Mouse (Mus musculus) heart, embryonic 13.5 days (tissue): ENCODE data around the gene Psd. TPM values are rescaled to one million over a fixed set of nuclear protein-coding genes. Genes with fewer than 3 reads are reported as not detected.

ENCODE experiments used
- ATAC-seq: fragments of 200-750 bp; cut with Nextera tagmentation; 2 replicates; pipeline ENCODE4 v1.8.0; 2017; ENCODE audit warnings: moderate TSS enrichment; ENCODE audit not compliant: insufficient number of reproducible peaks, low FRiP score, low TSS enrichment; ENCODE audit errors: extremely low read depth
- H3K27ac ChIP-seq: fragments of 300-500 bp; sonication (generic); replicated peaks from 2 replicates; pipeline ENCODE4 v1.5.1; 2015; ENCODE audit warnings: moderate library complexity, mild to moderate bottlenecking, inconsistent platforms
- H3K27me3 ChIP-seq: fragments of 300-500 bp; sonication (generic); replicated peaks from 2 replicates; pipeline ENCODE4 v1.6.1; 2015; ENCODE audit warnings: mild to moderate bottlenecking, inconsistent platforms
- H3K36me3 ChIP-seq: fragments of 300-500 bp; sonication (generic); 2 replicates; pipeline ENCODE4 v1.6.1; 2015; ENCODE audit warnings: mild to moderate bottlenecking, inconsistent platforms
- H3K4me1 ChIP-seq: fragments of 300-500 bp; sonication (generic); 2 replicates; pipeline ENCODE4 v1.6.1; 2015; ENCODE audit warnings: inconsistent platforms
- H3K4me2 ChIP-seq: fragments of 300-500 bp; sonication (generic); 2 replicates; pipeline ENCODE4 v1.6.1; 2015; ENCODE audit warnings: inconsistent platforms, mild to moderate bottlenecking, moderate library complexity
- H3K4me3 ChIP-seq: fragments of 300-500 bp; sonication (generic); 2 replicates; pipeline ENCODE4 v1.5.1; 2015; ENCODE audit warnings: moderate library complexity, mild to moderate bottlenecking, inconsistent platforms
- H3K9ac ChIP-seq: fragments of 300-500 bp; sonication (generic); 2 replicates; pipeline ENCODE4 v1.6.1; 2015; ENCODE audit warnings: inconsistent platforms, mild to moderate bottlenecking, moderate library complexity
- H3K9me3 ChIP-seq: fragments of 300-500 bp; sonication (generic); 2 replicates; pipeline ENCODE4 v1.6.1; 2016; ENCODE audit warnings: inconsistent platforms
- WGBS: fragments of 180-500 bp; shearing (Covaris S2); methylation state at CpG from one replicate; pipeline ENCODE4 v1.1.7; 2015; ENCODE audit warnings: mixed read lengths; 5-methylcytosine and 5-hydroxymethylcytosine counted together
- polyA plus RNA-seq: library from polyadenylated mRNA; unstranded; fragments of >200 nt; fragmentation: Nextera tagmentation; extraction: Ambion mirVana; gene quantifications from 2 replicates; pipeline ENCODE4 v1.2.1, GENCODE M21; 2015

Psd gene
- polyA plus RNA-seq, 1 experiment from 2014 or later, result 4.3 TPM

DNA sequence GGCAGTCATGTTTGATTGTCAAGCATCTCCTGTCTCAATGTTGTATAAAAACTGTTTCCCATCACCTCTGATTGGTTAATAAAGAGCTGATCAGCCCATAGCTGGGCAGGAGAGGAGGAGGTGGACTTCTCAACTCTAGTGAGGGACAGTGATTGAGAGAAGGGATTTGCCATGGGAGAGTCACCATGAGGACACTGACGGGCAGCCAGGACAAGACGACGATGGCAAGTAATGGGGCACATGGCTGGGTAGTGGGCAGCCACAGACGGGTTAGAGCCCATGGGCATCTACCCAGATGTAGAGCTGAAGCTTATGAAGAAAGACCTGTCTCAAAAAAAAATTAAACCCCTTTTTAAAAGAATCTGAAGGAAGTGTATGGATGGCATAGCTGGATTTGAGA, 24.4 kb downstream of the Psd start:
- no peak for ATAC-seq
- no peak overlapping the region for H3K4me2 ChIP-seq
- H3K27ac ChIP-seq, result no peak overlapping the region
- no peak overlapping the region for H3K9ac ChIP-seq
- H3K4me3 ChIP-seq, result no peak overlapping the region
- peaks cover 15% of the 10 kb centered on the region for H3K27me3 ChIP-seq
- no peaks in the 10 kb centered on the region for H3K9me3 ChIP-seq
- H3K36me3 ChIP-seq, result peaks cover 3% of the 10 kb centered on the region; the same call in 1 of the 2 replicates
- peaks cover 24% of the 10 kb centered on the region for H3K4me1 ChIP-seq
- WGBS, result 88% methylated on average over 4 of the region's 4 CpGs

DNA sequence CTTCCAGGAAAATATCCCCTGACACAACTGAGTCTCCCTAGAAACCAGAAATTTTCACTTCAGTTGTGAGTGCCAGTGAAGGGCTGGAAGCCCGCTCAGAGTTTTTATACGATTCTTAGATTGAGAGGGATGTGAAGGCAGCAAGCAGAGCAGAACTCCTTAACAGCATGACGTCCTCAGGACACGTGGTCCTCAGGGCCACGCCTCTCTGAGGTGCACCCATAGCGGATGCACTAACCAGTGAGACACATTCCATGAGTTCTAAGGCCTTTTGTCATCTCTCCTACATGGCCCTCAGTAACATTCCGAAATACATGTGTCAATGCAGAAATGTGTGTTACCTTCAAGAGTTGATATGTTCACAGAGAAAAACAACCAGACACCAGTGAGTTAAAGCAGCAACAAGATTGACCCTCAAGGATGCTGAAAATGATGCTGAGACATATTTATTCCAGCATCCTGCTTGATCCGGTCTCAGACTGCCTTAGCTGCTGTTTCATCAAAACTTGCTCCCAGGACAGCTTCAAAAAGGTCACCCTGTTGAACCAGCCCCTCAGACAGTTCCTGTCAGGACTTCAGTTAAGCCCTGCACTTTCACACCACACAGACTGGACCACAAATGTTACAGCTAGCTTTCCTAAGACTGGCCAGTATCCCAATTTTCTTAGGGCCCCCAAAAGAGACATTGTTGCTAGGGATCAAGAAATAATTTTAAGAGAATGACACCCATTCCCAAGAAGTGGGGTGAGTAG, 26.5 kb downstream of the Psd start:
- 36% methylated on average over 8 of the region's 8 CpGs for WGBS
- no peak overlapping the region for H3K4me3 ChIP-seq
- no peaks in the 10 kb centered on the region for H3K9me3 ChIP-seq
- no peaks in the 10 kb centered on the region for H3K36me3 ChIP-seq
- H3K4me1 ChIP-seq, result peaks cover 15% of the 10 kb centered on the region
- peaks cover 11% of the 10 kb centered on the region for H3K27me3 ChIP-seq
- ATAC-seq, result no peak
- no peak overlapping the region for H3K4me2 ChIP-seq
- no peak overlapping the region for H3K9ac ChIP-seq
- H3K27ac ChIP-seq, result no peak overlapping the region

DNA sequence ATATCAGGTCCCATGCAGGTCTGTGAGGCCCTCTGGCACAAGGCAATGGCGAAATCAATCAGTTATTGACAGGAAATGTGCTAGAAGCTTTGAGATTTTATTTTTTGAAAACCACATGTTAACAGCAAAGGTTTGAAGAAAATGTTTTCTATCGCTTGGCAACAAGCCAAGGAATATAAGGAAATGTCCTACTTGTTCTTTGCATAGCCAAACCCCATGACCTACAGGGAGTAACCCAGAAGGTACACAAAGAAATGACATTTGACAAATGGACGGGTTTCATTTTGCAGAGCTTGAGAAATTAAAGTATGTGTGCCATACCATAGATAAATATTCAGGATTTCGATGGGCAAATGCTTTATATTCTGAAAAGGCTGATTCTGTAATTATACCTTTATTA, 30.0 kb downstream of the Psd start:
- Histone ChIP-seq H3K9ac (no peak overlapping the region), H3K4me3 (no peak overlapping the region), H3K4me1 (peaks cover 2% of the 10 kb centered on the region; the same call in 1 of the 2 replicates), H3K27ac (no peak overlapping the region), H3K27me3 (peaks cover 29% of the 10 kb centered on the region), H3K9me3 (no peaks in the 10 kb centered on the region), H3K36me3 (no peaks in the 10 kb centered on the region), H3K4me2 (no peak overlapping the region)
- ATAC-seq, result no peak
- 51% methylated on average over 4 of the region's 4 CpGs for WGBS

DNA sequence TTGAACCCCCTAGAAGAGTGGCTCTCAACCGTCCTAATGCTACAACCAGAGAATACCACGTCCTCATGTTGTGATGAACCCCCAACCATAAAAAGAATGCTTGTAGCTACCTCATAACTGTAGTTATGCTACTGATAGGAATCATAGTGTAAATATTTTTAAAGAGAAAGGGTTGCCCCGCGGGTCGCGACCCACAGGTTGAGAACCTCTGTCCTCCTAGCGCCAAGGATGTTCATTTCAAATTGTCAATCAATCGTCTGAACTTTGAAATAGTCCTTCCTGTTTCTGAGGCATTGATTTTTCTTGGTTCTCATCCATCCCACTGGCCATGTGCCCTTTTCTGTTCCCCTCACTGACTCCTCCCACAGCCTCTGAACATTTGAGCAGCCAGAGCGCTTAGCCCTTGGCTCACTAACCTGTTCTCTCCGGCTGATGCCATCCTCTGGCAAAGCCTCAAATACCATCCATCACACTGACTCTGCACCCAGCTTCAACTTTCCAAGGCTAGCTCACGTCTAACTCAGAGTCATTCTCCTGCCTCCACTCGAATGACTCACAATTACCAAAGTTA, 36.3 kb downstream of the Psd start:
- no peaks in the 10 kb centered on the region for H3K9me3 ChIP-seq
- H3K4me1 ChIP-seq, result no peaks in the 10 kb centered on the region
- no peak overlapping the region for H3K4me2 ChIP-seq
- 56% methylated on average over 12 of the region's 12 CpGs for WGBS
- no peak overlapping the region for H3K27ac ChIP-seq
- H3K9ac ChIP-seq, result no peak overlapping the region
- no peak overlapping the region for H3K4me3 ChIP-seq
- ATAC-seq, result no peak
- peaks cover 32% of the 10 kb centered on the region for H3K27me3 ChIP-seq
- H3K36me3 ChIP-seq, result peaks cover 20% of the 10 kb centered on the region

DNA sequence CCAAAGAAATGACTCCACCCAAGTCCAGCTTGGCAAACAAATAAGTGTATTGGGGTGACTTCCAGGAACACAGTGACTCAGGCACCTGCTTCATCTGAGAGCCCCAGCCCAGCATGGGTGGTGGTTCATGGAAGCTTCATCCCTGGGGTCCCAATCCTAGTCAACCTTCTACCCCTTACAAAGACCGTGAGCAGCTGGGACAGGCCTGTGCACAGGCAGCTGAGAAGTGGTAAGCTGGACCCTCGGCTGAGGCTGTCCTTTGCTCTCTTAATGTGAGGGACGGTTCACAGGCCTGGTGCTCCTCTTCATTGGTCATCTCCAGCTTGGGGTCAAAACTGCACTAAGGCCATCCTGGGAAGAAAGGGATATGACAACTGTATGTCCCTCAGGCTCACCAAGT, 39.4 kb downstream of the Psd start:
- WGBS, result 77% methylated on average over 3 of the region's 3 CpGs
- no peak for ATAC-seq
- Histone ChIP-seq H3K4me3 (no peak overlapping the region), H3K27ac (no peak overlapping the region), H3K4me2 (no peak overlapping the region), H3K36me3 (peaks cover 51% of the 10 kb centered on the region), H3K27me3 (peaks cover 20% of the 10 kb centered on the region), H3K9me3 (no peaks in the 10 kb centered on the region), H3K4me1 (no peaks in the 10 kb centered on the region), H3K9ac (no peak overlapping the region)

DNA sequence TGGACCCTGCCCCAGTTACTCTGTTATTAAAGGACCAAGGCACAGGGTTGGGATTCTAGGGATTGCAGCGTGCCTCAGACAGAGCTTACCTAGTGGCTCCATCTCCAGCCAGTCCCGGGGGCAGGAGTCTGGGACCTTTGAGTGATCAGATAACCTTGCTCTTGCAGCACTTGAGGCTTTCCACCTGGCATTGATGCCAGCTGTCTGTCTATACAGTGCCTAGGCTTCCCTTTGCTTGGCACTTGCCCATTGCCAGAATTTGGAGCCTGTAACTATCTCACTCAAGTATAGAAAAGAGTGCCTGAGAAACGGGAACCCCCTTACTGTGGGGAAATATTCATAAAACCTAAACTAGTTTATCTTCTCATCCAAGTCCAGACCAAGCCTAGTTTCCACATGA, 40.0 kb downstream of the Psd start:
- no peak overlapping the region for H3K27ac ChIP-seq
- H3K27me3 ChIP-seq, result peaks cover 13% of the 10 kb centered on the region
- 82% methylated on average over 3 of the region's 3 CpGs for WGBS
- ATAC-seq, result no peak
- H3K4me2 ChIP-seq, result no peak overlapping the region
- H3K9ac ChIP-seq, result no peak overlapping the region
- H3K9me3 ChIP-seq, result no peaks in the 10 kb centered on the region
- H3K36me3 ChIP-seq, result peaks cover 57% of the 10 kb centered on the region
- no peaks in the 10 kb centered on the region for H3K4me1 ChIP-seq
- no peak overlapping the region for H3K4me3 ChIP-seq

DNA sequence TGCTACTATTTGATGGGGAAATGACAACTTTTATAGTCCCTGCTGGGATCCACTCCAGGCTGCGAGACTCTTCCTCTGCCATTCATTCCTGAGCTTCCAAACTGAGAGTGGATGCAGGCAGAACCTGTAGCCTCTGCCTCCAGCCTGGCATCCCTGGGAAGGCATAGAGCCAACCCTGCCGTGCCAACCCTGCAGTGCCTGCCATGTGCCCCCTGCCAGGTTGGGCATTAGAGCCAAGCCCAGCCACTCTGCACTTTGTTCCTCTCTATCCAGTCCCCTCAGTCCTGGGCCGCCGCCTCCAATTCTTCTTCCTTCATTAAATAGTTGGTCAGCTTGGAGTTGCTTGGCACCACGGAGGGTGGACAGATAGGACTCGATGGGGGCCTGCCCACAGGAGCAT, 40.9 kb downstream of the Psd start:
- no peak overlapping the region for H3K9ac ChIP-seq
- no peak for ATAC-seq
- no peak overlapping the region for H3K4me2 ChIP-seq
- H3K27me3 ChIP-seq, result peaks cover 7% of the 10 kb centered on the region; the same call in 1 of the 2 replicates
- 91% methylated on average over 6 of the region's 6 CpGs for WGBS
- H3K4me1 ChIP-seq, result no peaks in the 10 kb centered on the region
- no peaks in the 10 kb centered on the region for H3K9me3 ChIP-seq
- H3K27ac ChIP-seq, result no peak overlapping the region
- H3K36me3 ChIP-seq, result peaks cover 66% of the 10 kb centered on the region
- no peak overlapping the region for H3K4me3 ChIP-seq

DNA sequence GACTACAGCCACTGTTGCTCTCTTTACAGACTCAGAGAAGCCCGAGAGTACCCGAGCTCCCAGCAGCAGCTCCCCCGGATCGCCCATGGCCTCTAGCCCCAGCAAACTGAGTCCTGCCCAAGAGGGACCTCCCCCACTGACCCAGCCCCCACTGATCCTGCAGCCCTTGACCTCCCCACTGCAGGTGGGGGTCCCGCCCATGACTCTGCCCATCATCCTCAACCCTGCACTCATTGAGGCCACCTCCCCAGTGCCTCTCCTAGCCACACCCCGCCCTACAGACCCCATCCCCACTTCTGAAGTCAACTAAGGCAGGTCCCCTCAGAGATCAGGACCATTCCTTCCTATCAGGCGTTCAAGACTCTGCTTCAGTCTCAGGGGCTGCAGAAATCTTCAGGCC, 41.3 kb downstream of the Psd start:
- Histone ChIP-seq H3K9me3 (no peaks in the 10 kb centered on the region), H3K27me3 (0 out of 2 replicates have a peak, but pooled peaks cover 4% of the 10 kb centered on the region), H3K4me3 (no peak overlapping the region), H3K36me3 (peaks cover 70% of the 10 kb centered on the region), H3K27ac (no peak overlapping the region), H3K4me1 (no peaks in the 10 kb centered on the region), H3K9ac (no peak overlapping the region), H3K4me2 (no peak overlapping the region)
- 85% methylated on average over 7 of the region's 7 CpGs for WGBS
- ATAC-seq, result no peak

DNA sequence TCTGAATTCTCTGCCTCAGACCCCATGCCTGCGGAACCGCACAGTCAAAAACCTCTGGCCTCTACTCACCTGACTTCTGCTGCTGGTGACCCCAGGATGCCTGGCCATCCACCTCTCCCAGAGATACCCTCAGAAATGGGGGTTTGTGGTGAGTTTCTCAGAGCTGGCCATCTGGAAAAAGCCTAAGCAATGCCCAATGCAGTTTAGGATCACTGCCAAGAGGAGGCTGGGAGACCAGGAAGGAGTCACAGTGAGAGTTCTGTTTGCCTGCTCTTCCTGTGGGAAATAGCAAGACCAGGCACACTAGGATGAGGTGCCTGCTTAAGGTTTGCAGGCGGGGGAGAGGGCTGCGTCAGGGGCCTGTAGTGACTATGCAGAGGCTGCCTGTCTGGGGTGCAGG, 42.3 kb downstream of the Psd start:
- H3K9ac ChIP-seq, result no peak overlapping the region
- no peak overlapping the region for H3K4me2 ChIP-seq
- H3K9me3 ChIP-seq, result no peaks in the 10 kb centered on the region
- no peak for ATAC-seq
- H3K27ac ChIP-seq, result no peak overlapping the region
- peaks cover 80% of the 10 kb centered on the region for H3K36me3 ChIP-seq
- WGBS, result 91% methylated on average over 4 of the region's 4 CpGs
- H3K27me3 ChIP-seq, result no peaks in the 10 kb centered on the region
- no peak overlapping the region for H3K4me3 ChIP-seq
- H3K4me1 ChIP-seq, result no peaks in the 10 kb centered on the region

DNA sequence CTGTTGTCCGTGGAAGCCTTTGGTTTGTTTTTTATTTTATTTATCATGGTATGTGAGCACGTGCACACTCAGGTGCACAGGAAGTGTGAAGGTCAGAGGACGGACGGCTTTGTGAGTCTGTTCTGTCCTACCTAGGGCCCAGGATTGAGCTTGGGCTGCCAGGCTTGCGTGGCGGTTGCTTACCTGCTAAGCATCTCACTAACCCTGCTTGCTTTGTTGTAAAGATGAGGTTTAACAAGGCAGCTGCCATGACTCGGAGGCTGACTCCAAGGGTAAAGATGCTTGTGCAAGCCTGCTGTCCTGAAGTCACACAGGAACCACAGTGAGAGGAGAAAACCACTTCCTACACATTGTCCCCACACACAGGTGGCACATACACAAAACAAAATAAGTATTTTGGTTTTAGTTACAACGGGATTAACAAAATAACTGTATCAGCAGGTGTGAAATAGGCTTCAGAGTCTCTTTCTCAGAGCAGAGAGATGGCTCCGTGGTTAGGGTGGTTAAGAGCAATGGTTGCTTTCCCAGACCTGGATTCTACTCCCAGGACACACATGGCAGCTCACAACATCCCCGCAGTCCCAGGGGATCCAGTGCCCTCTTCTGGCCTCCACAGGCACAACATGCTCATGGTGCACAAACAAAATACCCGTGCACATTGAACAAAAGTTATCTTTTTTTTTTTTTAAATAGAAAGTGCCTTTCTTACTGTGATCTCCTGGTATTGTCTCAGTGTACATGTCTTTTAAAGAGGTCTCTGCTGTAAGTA, 44.7 kb downstream of the Psd start:
- H3K4me3 ChIP-seq, result no peak overlapping the region
- no peaks in the 10 kb centered on the region for H3K4me1 ChIP-seq
- no peak overlapping the region for H3K27ac ChIP-seq
- H3K27me3 ChIP-seq, result no peaks in the 10 kb centered on the region
- no peak overlapping the region for H3K4me2 ChIP-seq
- no peak for ATAC-seq
- H3K9me3 ChIP-seq, result no peaks in the 10 kb centered on the region
- H3K9ac ChIP-seq, result no peak overlapping the region
- 89% methylated on average over 11 of the region's 11 CpGs for WGBS
- H3K36me3 ChIP-seq, result peaks cover 96% of the 10 kb centered on the region

DNA sequence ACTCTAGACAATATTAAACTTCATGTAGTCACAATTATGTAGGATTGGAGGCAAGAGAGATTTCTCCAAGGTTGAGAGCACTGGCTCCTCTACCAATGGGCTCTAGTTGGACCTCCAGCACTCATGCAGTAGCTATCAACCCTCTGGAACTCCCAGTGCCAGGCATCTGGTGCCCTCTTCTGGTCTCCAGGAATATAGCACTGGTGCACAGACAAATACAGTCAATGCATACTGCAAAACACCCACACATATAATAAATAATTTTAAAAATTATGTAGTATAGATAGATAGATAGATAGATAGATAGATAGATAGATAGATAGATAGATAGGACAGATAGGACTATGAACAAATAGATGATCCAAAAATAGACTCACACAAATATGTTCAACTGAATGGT, 51.6 kb downstream of the Psd start:
- H3K4me1 ChIP-seq, result no peaks in the 10 kb centered on the region
- no peaks in the 10 kb centered on the region for H3K27me3 ChIP-seq
- no peak overlapping the region for H3K4me3 ChIP-seq
- no peak overlapping the region for H3K4me2 ChIP-seq
- H3K36me3 ChIP-seq, result peaks cover 90% of the 10 kb centered on the region
- ATAC-seq, result no peak
- no peak overlapping the region for H3K27ac ChIP-seq
- H3K9me3 ChIP-seq, result no peaks in the 10 kb centered on the region
- no peak overlapping the region for H3K9ac ChIP-seq
